Mouse (Mus musculus) c-Kit-positive CD71-positive TER-119-negative erythroid progenitor cells, embryonic 14.5 days (primary cell): ENCODE results near the gene Dtnb.
A peak's percentile ranks its signal among the peaks of the same experiment; 100 is the strongest.
"Not testable (repeated sequence)": the region's sequence is repeated elsewhere in the genome, so short reads cannot be mapped to it uniquely, and the experiment has no call there.

Experiments
- DNase-seq: peaks from one replicate; pipeline ENCODE4 v3.0.0-alpha.2; 2013; ENCODE audit warnings: low read depth

The Dtnb gene

GRCm38 (mm10) chr12:3660985-3661635, 88.9 kb downstream of the Dtnb start:
- DNase-seq: peak; percentile 23

GRCm38 (mm10) chr12:3662660-3663059, 90.5 kb downstream of the Dtnb start:
- no peak for DNase-seq

GRCm38 (mm10) chr12:3663386-3663785, 91.2 kb downstream of the Dtnb start:
- DNase-seq: no peak

- no peak for DNase-seq
Observed at GRCm38 (mm10) chr12:3669971-3670381, 97.8 kb downstream of the Dtnb start.

GRCm38 (mm10) chr12:3671117-3671516, 98.9 kb downstream of the Dtnb start:
- no peak for DNase-seq

GRCm38 (mm10) chr12:3672786-3673185, 100.6 kb downstream of the Dtnb start:
- DNase-seq: no peak

GRCm38 (mm10) chr12:3673886-3674285, 101.7 kb downstream of the Dtnb start:
- DNase-seq: no peak

GRCm38 (mm10) chr12:3674913-3675312, 102.7 kb downstream of the Dtnb start:
- no peak for DNase-seq

GRCm38 (mm10) chr12:3680721-3681120, 108.5 kb downstream of the Dtnb start:
- DNase-seq: no peak

- no peak for DNase-seq
Observed at GRCm38 (mm10) chr12:3683041-3683440, 110.9 kb downstream of the Dtnb start.

GRCm38 (mm10) chr12:3686419-3686940, 114.3 kb downstream of the Dtnb start:
- DNase-seq: no peak

GRCm38 (mm10) chr12:3690926-3691529, 118.8 kb downstream of the Dtnb start:
- DNase-seq: not testable (repeated sequence)

- DNase-seq: peak; percentile 20
Observed at GRCm38 (mm10) chr12:3692795-3693392, 120.7 kb downstream of the Dtnb start.

- peak; percentile 59 for DNase-seq
Observed at GRCm38 (mm10) chr12:3695741-3696501, 123.7 kb downstream of the Dtnb start.

GRCm38 (mm10) chr12:3700503-3700902, 128.3 kb downstream of the Dtnb start:
- DNase-seq: no peak

- DNase-seq: no peak
Observed at GRCm38 (mm10) chr12:3702903-3703302, 130.7 kb downstream of the Dtnb start.

GRCm38 (mm10) chr12:3719151-3719721, 147.1 kb downstream of the Dtnb start:
- no peak for DNase-seq

- no peak for DNase-seq
Observed at GRCm38 (mm10) chr12:3720527-3720926, 148.3 kb downstream of the Dtnb start.

- DNase-seq: no peak
Observed at GRCm38 (mm10) chr12:3723762-3724161, 151.6 kb downstream of the Dtnb start.

- DNase-seq: no peak
Observed at GRCm38 (mm10) chr12:3724822-3725370, 152.7 kb downstream of the Dtnb start.

- no peak for DNase-seq
Observed at GRCm38 (mm10) chr12:3729521-3730075, 157.4 kb downstream of the Dtnb start.
